Comparison of ENCODE assay signal across 19 mouse cellular contexts in genomic region chr8:106186394-106186793, GRCm38 (mm10). TPM values are rescaled to one million over a fixed set of nuclear protein-coding genes. Genes with fewer than 3 reads are reported as not detected.
A peak's percentile ranks its signal among the peaks of the same experiment; 100 is the strongest.
DNase-seq lines count a peak whose midpoint lies in the region; ATAC-seq lines count a peak whose summit lies in the region.
"Had no signal": no experiment of that assay in that cellular context is flagged by ENCODE, and none has a peak within 500 bp of the region (broad histone marks: within the 10 kb centered on the region; RNA-seq: fewer than 3 reads in every experiment).

No protein-coding gene starts in this region.

- H3K9me3 ChIP-seq in kidney, embryonic 16.5 days (ENCODE audit: low read length) = no peaks in the 10 kb centered on the region
- H3K9me3 ChIP-seq in limb, embryonic 15.5 days = no peaks in the 10 kb centered on the region
- H3K9me3 ChIP-seq in limb, embryonic 10.5 days (replicated peaks) = no peaks in the 10 kb centered on the region
- H3K9me3 ChIP-seq: embryonic facial prominence, embryonic 12.5 days; embryonic facial prominence, embryonic 15.5 days; forebrain, embryonic 12.5 days; forebrain, embryonic 15.5 days; hindbrain, embryonic 12.5 days; hindbrain, embryonic 15.5 days had no signal

- no peaks in the 10 kb centered on the region for H3K27me3 ChIP-seq in kidney, embryonic 16.5 days (ENCODE audit: insufficient read depth, low read length)
- H3K27me3 ChIP-seq in limb, embryonic 15.5 days = no peaks in the 10 kb centered on the region
- no peaks in the 10 kb centered on the region for H3K27me3 ChIP-seq in limb, embryonic 10.5 days (ENCODE audit: low read depth, poor library complexity, severe bottlenecking)
- H3K27me3 ChIP-seq: embryonic facial prominence, embryonic 12.5 days; embryonic facial prominence, embryonic 15.5 days; forebrain, embryonic 12.5 days; forebrain, embryonic 15.5 days; hindbrain, embryonic 12.5 days; hindbrain, embryonic 15.5 days had no signal

- H3K4me2 ChIP-seq in kidney, embryonic 16.5 days (replicated peaks; ENCODE audit: low read depth, low read length) = no peak overlapping the region
- H3K4me2 ChIP-seq in limb, embryonic 15.5 days = no peak overlapping the region
- H3K4me2 ChIP-seq: embryonic facial prominence, embryonic 12.5 days; embryonic facial prominence, embryonic 15.5 days; forebrain, embryonic 12.5 days; forebrain, embryonic 15.5 days; heart, embryonic 11.5 days; hindbrain, embryonic 12.5 days; hindbrain, embryonic 15.5 days had no signal

- peaks cover 16% of the 10 kb centered on the region; the same call in 1 of the 2 replicates for H3K4me1 ChIP-seq in kidney, embryonic 16.5 days (ENCODE audit: insufficient read depth, low read length)
- 0 out of 2 replicates have a peak, but pooled peaks cover 3% of the 10 kb centered on the region for H3K4me1 ChIP-seq in limb, embryonic 15.5 days
- 0 out of 2 replicates have a peak, but pooled peaks cover 4% of the 10 kb centered on the region for H3K4me1 ChIP-seq in limb, embryonic 10.5 days
- H3K4me1 ChIP-seq: embryonic facial prominence, embryonic 12.5 days; embryonic facial prominence, embryonic 15.5 days; forebrain, embryonic 12.5 days; forebrain, embryonic 15.5 days; hindbrain, embryonic 12.5 days; hindbrain, embryonic 15.5 days had no signal

- no peak for ATAC-seq in kidney, embryonic 16.5 days (ENCODE audit: low FRiP score, low TSS enrichment)
- ATAC-seq in limb, embryonic 15.5 days (ENCODE audit: insufficient number of reproducible peaks, low FRiP score, low TSS enrichment, low read depth) = no peak
- ATAC-seq: activated CD4-positive, CD25-positive, alpha-beta regulatory T cell, adult 4 months had no signal

- no peak overlapping the region for H3K9ac ChIP-seq in kidney, embryonic 16.5 days (replicated peaks; ENCODE audit: low read length)
- H3K9ac ChIP-seq in limb, embryonic 15.5 days = no peak overlapping the region
- H3K9ac ChIP-seq: embryonic facial prominence, embryonic 12.5 days; embryonic facial prominence, embryonic 15.5 days; forebrain, embryonic 12.5 days; forebrain, embryonic 15.5 days; hindbrain, embryonic 12.5 days; hindbrain, embryonic 15.5 days had no signal

- no peak for DNase-seq in kidney, adult 11 months
- no peak for DNase-seq in limb, embryonic 10.5 days (ENCODE audit: low spot score)
- peak; percentile 36 for DNase-seq in NIH3T3 (ENCODE audit: low read depth)
- DNase-seq in yolk sac, embryonic 10.5 days (ENCODE audit: low spot score) = no peak
- DNase-seq in right cerebral cortex, postnatal 14 days = no peak
- DNase-seq: adrenal gland, adult 8-10 months; adrenal gland, postnatal 25 days; gastrocnemius, postnatal 14 days had no signal

- no peak overlapping the region for H3K4me3 ChIP-seq in kidney, embryonic 16.5 days (ENCODE audit: low read length)
- no peak overlapping the region for H3K4me3 ChIP-seq in limb, embryonic 15.5 days
- no peak overlapping the region for H3K4me3 ChIP-seq in limb, embryonic 10.5 days
- H3K4me3 ChIP-seq: embryonic facial prominence, embryonic 12.5 days; embryonic facial prominence, embryonic 15.5 days; erythroblast, embryonic 14.5 days; forebrain, embryonic 12.5 days; forebrain, embryonic 15.5 days; hindbrain, embryonic 12.5 days; hindbrain, embryonic 15.5 days had no signal

- 0 out of 2 replicates have a peak overlapping the region, but pooled peaks have one; percentile 10 for H3K27ac ChIP-seq in kidney, embryonic 16.5 days (ENCODE audit: low read length)
- H3K27ac ChIP-seq in limb, embryonic 15.5 days = 0 out of 2 replicates have a peak overlapping the region, but pooled peaks have one; percentile 1
- H3K27ac ChIP-seq in limb, embryonic 10.5 days = no peak overlapping the region
- H3K27ac ChIP-seq: embryonic facial prominence, embryonic 12.5 days; embryonic facial prominence, embryonic 15.5 days; forebrain, embryonic 12.5 days; hindbrain, embryonic 12.5 days; hindbrain, embryonic 15.5 days had no signal

- 84% methylated on average over 3 of the region's 3 CpGs for WGBS in kidney, embryonic 16.5 days
- WGBS in limb, embryonic 15.5 days = 92% methylated on average over 3 of the region's 3 CpGs
- 94% methylated on average over 3 of the region's 3 CpGs for WGBS in limb, embryonic 10.5 days

- peaks cover 6% of the 10 kb centered on the region; the same call in 1 of the 2 replicates for H3K36me3 ChIP-seq in kidney, embryonic 16.5 days (ENCODE audit: insufficient read depth, low read length)
- H3K36me3 ChIP-seq in limb, embryonic 15.5 days = peaks cover 29% of the 10 kb centered on the region
- H3K36me3 ChIP-seq in limb, embryonic 10.5 days = peaks cover 92% of the 10 kb centered on the region

RNA-seq across cellular contexts. Expression of gene Slc7a6, which starts 17.7 kb away (rescaled TPM):
- polyA plus RNA-seq in kidney, embryonic 16.5 days (2015; fragmentation: Nextera tagmentation; extraction: Ambion mirVana) = 49.9 and 52.4 TPM in 2 replicates
- 36.5 and 41.0 TPM in 2 replicates for polyA plus RNA-seq in limb, embryonic 15.5 days (2015; fragmentation: Nextera tagmentation; extraction: Ambion mirVana)
- polyA plus RNA-seq in limb, embryonic 10.5 days (2016; fragmentation: Nextera tagmentation; extraction: Ambion mirVana) = 85.3 and 94.5 TPM in 2 replicates

RNA-seq across cellular contexts. Expression of gene Slc7a6os, which starts 24.3 kb away (rescaled TPM):
- 32.2 and 32.4 TPM in 2 replicates for polyA plus RNA-seq in kidney, embryonic 16.5 days (2015; fragmentation: Nextera tagmentation; extraction: Ambion mirVana)
- 31.7 TPM in 2 replicates for polyA plus RNA-seq in limb, embryonic 15.5 days (2015; fragmentation: Nextera tagmentation; extraction: Ambion mirVana)
- polyA plus RNA-seq in limb, embryonic 10.5 days (2016; fragmentation: Nextera tagmentation; extraction: Ambion mirVana) = 42.0 and 46.6 TPM in 2 replicates

RNA-seq across cellular contexts. Expression of gene Prmt7, which starts 24.3 kb away (rescaled TPM):
- polyA plus RNA-seq in kidney, embryonic 16.5 days (2015; fragmentation: Nextera tagmentation; extraction: Ambion mirVana) = 54.8 and 55.3 TPM in 2 replicates
- 42.5 and 43.0 TPM in 2 replicates for polyA plus RNA-seq in limb, embryonic 15.5 days (2015; fragmentation: Nextera tagmentation; extraction: Ambion mirVana)
- polyA plus RNA-seq in limb, embryonic 10.5 days (2016; fragmentation: Nextera tagmentation; extraction: Ambion mirVana) = 76.4 and 88.2 TPM in 2 replicates

RNA-seq across cellular contexts. Expression of gene Pla2g15, which starts 36.2 kb away (rescaled TPM):
- 14.9 and 15.6 TPM in 2 replicates for polyA plus RNA-seq in kidney, embryonic 16.5 days (2015; fragmentation: Nextera tagmentation; extraction: Ambion mirVana)
- polyA plus RNA-seq in limb, embryonic 15.5 days (2015; fragmentation: Nextera tagmentation; extraction: Ambion mirVana) = 17.9 and 19.9 TPM in 2 replicates
- 10.8 and 13.4 TPM in 2 replicates for polyA plus RNA-seq in limb, embryonic 10.5 days (2016; fragmentation: Nextera tagmentation; extraction: Ambion mirVana)

RNA-seq across cellular contexts. Expression of gene Esrp2, which starts 49.6 kb away (rescaled TPM):
- 24.3 and 28.5 TPM in 2 replicates for polyA plus RNA-seq in kidney, embryonic 16.5 days (2015; fragmentation: Nextera tagmentation; extraction: Ambion mirVana)
- 57.6 and 58.3 TPM in 2 replicates for polyA plus RNA-seq in limb, embryonic 15.5 days (2015; fragmentation: Nextera tagmentation; extraction: Ambion mirVana)
- 5.6 and 7.3 TPM in 2 replicates for polyA plus RNA-seq in limb, embryonic 10.5 days (2016; fragmentation: Nextera tagmentation; extraction: Ambion mirVana)
